Mouse (Mus musculus) right cerebral cortex, postnatal 36 days (tissue): ENCODE measurements around the gene Matn3.

ENCODE experiments used
- DNase-seq, 2 experiments: peaks; one replicate each; pipeline ENCODE4 v3.0.0; 2022; ENCODE audit warnings: low spot score in 2 of 2, mixed read lengths in 1 of 2

Matn3 gene

GRCm38 (mm10) chr12:8947714-8948464 lies at the start of gene Matn3:
Matn3 (plus strand) TSS chr12:8947929.
- peak in 1 of 2 experiments; percentile 15 for DNase-seq

- DNase-seq, result no peak
Observed at GRCm38 (mm10) chr12:8898879-8899785, 48.6 kb upstream of the Matn3 start.

GRCm38 (mm10) chr12:8900107-8900698 lies 47.5 kb upstream of the Matn3 start:
- no peak for DNase-seq

- DNase-seq, result no peak
Observed at GRCm38 (mm10) chr12:8900919-8901663, 46.6 kb upstream of the Matn3 start.

DNA sequence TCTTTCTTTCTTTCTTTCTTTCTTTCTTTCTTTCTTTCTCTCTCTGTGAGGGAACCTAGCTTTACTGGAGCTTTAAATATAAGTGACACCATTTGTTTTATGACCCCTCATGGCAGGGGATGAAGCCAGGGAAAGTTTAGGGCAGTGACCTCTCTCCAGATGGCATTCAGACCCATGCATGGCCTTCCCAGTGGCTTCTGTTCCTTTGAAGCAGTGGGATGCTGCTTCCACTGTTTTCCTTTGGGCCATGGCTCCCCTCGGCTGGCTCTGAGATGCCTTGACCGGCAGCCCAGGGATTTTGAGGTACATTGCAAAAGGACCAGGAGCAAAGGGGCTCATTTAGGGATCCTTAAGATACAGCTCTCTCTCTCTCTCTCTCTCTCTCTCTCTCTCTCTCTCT lies 45.8 kb upstream of the Matn3 start:
- DNase-seq, result no peak

DNA sequence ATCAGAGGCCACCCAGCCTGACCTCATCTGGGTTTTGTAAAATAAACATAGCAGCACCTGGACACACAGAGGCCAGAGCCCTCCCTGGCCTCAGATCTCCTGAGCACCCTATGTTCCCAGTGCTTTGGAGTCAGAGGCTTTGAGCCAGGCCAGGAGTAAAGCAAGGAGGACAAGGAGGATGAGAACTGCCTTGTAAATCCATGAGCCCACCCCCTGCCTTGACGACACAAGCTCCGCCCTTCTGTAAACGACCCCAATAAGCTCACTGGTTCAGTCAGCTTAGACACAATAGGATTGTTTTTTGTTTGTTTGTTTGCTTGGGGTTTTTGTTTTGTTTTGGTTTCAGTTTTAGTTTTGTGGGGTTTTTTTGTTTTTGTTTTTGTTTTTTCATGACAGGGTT lies 45.2 kb upstream of the Matn3 start:
- no peak for DNase-seq

DNA sequence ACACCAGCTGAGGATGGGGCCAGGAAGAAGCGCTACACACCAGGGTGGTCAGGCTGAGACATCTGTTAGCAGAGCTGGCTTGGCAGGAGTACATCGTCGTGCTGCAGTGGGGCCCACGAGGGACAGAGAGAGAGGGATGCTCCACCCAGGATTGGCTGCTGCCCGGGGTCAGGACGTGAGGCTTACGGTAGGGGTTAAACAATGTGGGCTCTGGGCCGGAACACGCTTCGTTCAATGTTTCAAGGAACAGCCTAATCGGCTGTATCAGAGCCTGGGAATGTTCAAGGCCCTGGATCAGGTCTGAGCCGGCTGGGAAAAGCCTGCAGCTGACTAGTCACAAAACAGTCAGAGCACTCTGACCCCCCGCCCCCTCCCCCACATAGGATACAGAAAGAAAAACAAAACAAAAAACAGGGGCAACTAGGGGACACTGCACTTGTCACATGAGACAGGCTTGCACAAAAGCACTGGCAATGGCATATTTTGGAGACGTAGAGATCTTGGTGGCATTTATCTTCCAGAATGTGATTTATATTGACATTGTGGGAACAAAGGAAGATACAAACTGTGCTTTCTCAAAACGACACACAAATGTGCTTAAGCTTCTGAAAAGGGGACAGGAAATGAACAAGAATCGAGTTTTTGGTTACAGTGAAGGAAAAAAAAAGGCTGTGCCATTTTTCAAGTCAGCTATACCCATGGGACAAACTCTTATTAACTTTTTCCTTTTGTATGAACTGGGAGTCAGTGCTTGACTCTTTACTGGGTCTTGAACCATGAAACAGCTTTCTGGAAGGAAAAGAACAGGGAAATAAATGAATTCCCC lies 34.7 kb upstream of the Matn3 start:
- no peak for DNase-seq

GRCm38 (mm10) chr12:8913701-8914340 lies 33.9 kb upstream of the Matn3 start:
- DNase-seq, result no peak

GRCm38 (mm10) chr12:8916378-8916777 lies 31.4 kb upstream of the Matn3 start:
- DNase-seq, result no peak

GRCm38 (mm10) chr12:8919231-8919630 lies 28.5 kb upstream of the Matn3 start:
- DNase-seq, result no peak

DNA sequence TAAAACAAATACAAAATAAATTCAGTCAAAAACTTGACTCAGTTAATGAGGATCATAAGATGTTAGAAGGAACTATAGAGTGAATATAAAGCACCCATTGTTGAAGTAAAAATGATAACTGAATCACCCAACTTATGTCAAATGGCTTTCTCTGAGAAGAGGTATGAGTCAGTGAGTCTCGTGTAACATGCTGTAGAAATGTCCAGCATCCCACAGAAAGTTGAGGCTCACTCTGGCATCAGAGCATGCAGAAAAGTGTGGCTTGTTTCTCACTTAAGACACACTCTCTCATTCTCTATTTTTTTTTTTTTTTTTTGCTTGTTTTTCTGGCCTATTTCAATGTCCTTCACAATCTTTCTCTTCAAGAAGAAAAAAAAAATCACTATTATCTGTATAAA lies 26.7 kb upstream of the Matn3 start:
- no peak for DNase-seq

- DNase-seq, result peak; percentile 97
Observed at GRCm38 (mm10) chr12:8921394-8922368, 26.0 kb upstream of the Matn3 start, which contains the start of gene Laptm4a. Laptm4a (plus strand) TSS chr12:8921664.

DNA sequence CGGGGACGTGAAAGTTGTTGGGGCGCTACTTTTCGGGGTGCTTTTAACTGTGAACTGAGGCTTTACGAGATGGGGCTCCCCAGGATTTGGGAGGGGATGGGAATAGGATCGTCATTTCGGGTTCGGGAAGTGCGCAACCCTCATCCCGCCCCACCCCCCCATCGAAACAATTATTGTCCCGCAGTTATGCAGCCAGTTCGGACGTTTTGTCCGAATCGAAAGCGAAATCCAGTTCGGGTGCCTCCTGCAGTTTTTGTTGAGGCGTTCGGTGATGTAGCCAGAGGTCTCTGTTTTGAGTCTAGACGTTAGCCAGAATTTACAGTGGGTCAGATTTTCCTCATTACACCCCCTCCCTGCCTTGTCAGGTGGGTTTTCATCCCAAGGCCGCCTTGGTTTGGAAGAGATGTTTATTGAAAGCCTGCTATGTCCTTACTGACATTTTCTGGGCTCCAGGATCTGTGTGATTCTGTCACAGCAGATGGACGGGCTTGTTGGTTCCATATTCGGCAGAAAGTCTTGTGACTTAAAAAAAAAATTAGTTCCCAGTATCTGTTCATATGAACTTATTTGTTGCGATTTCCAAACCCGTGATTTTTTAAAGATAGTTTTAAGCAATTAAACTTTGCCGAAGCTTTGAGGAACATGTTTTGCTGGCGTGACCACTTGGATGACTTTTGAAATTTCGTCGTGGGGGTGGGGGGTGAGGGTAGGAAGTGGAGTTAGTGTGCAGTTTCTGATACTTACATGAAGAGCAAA lies 25.2 kb upstream of the Matn3 start:
- no peak for DNase-seq

DNA sequence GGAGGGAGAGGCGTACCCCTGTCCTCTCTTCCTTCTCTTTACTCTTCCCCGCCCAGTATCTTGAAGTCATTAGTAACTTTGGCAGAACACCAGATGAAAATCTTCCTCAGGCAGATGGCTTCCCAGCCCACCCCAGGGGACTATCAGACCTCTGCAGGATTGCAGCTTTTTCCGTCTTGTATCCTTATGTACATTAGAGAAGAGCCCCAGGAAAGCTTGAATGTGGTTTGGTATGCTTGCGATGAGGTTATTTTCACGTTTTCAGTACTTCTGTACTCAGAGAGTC lies 24.7 kb upstream of the Matn3 start:
- no peak for DNase-seq

GRCm38 (mm10) chr12:8923603-8924002 lies 24.1 kb upstream of the Matn3 start:
- DNase-seq, result no peak

DNA sequence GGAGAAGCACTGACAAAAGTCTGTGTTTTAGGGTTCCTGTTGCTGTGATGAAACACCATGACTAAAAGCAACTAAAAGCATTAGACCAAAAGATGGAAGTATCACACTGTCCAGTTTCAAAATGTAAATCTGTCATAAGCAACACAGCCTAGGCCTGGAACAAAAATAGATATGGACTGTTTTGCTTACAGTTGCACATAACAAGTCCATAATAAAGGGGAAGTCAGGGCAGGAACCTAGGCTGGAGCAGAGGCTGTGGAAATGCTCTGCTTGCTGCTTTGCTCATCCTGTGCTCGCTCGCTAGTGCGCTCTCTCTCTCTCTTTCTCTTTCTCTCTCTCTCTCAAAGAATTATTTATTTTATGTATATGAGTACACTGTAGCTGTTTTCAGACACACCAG lies 20.1 kb upstream of the Matn3 start:
- DNase-seq, result no peak

- DNase-seq, result no peak
Observed at GRCm38 (mm10) chr12:8928766-8929165, 19.0 kb upstream of the Matn3 start.

GRCm38 (mm10) chr12:8931083-8931482 lies 16.6 kb upstream of the Matn3 start:
- DNase-seq, result no peak

- no peak for DNase-seq
Observed at GRCm38 (mm10) chr12:8935349-8935748, 12.4 kb upstream of the Matn3 start.
